Mouse (Mus musculus) olfactory bulb, adult 2 months (tissue): Measurements from ENCODE around the gene Pcnx3. TPM values are rescaled to one million over a fixed set of nuclear protein-coding genes. Genes with fewer than 3 reads are reported as not detected.
"Not testable (repeated sequence)": the region's sequence is repeated elsewhere in the genome, so short reads cannot be mapped to it uniquely, and the experiment has no call there.

ENCODE experiments used
- H3K27ac ChIP-seq: fragments of 200-500 bp; 2 replicates; pipeline ENCODE4 v1.5.1; 2012; ENCODE audit warnings: low read depth, low read length; ENCODE audit not compliant: insufficient read depth
- H3K4me1 ChIP-seq: fragments of 200-500 bp; 2 replicates; pipeline ENCODE4 v1.6.1; 2012; ENCODE audit warnings: low read length; ENCODE audit not compliant: control insufficient read depth, insufficient read depth
- H3K4me3 ChIP-seq: fragments of 200-500 bp; 2 replicates; pipeline ENCODE4 v1.5.1; 2012; ENCODE audit warnings: mild to moderate bottlenecking, low read depth, low read length, moderate library complexity; ENCODE audit not compliant: insufficient read depth
- CTCF ChIP-seq: fragments of 200-500 bp; IDR thresholded peaks from 2 replicates; pipeline ENCODE4 v1.5.1; 2012; ENCODE audit warnings: low read depth, mild to moderate bottlenecking, low read length, moderate library complexity; ENCODE audit not compliant: insufficient read depth
- POLR2A ChIP-seq: fragments of 200-500 bp; IDR thresholded peaks from 2 replicates; pipeline ENCODE4 v1.6.1; 2012; ENCODE audit warnings: mild to moderate bottlenecking, low read depth, low read length, moderate library complexity; ENCODE audit not compliant: insufficient read depth
- WGBS: fragments of 180-500 bp; shearing (Covaris S2); methylation state at CpG from one replicate; pipeline ENCODE4 v1.1.7; 2018; 5-methylcytosine and 5-hydroxymethylcytosine counted together
- polyA plus RNA-seq: library from polyadenylated mRNA; stranded (reverse); fragments of >200 nt; gene quantifications from 2 replicates; pipeline ENCODE4 v1.2.4, GENCODE M21; 2012; ENCODE audit warnings: low replicate concordance; ENCODE audit not compliant: missing spikeins, insufficient read depth, insufficient read length

Pcnx3 gene
- polyA plus RNA-seq, 1 experiment = not detected

DNA sequence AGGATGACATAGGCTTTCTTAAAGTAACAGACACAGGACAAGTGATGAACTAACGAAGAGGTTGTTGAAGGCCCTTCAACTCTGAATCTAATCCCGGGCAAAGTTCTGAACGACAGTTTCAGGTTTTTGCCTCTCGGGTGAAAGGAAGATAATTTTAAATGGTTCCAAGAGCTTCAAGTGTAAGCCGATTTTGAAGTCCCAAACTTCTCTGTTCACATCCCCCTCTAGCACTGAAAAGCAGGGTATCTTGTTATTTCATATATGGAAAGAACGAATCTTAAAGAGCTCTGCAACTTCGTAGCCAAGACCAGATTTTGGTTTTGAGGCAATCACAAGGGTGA lies 350 bp upstream of the Pcnx3 start:
- peaks cover 47% of the 10 kb centered on the region for H3K4me1 ChIP-seq
- H3K4me3 ChIP-seq = peak overlapping the region; percentile 87
- under 1% methylated on average over 7 of the region's 7 CpGs for WGBS
- peak overlapping the region; percentile 68 for H3K27ac ChIP-seq
- TF ChIP-seq CTCF (no peak), POLR2A (no peak)

DNA sequence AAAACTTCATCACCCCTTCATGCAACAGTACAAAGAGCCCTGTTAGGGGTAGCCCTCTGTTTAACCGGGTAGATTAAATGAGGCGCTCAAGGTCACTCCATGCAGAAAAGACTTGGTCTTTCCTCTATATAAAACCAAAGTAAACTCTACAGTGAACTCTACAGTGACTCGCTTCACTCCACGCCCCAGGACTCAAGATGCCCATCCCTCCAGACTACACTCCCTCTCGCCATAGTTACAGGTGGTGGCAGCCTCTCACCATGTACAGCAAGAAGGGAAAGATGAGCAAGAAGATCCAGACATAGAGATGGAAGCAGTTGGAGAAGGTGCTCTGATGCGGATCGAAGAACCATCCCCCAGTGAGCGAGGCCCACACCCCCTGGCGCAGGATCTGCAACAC lies 970 bp downstream of the Pcnx3 start:
- peaks cover 35% of the 10 kb centered on the region for H3K4me1 ChIP-seq
- WGBS = 17% methylated on average over 9 of the region's 9 CpGs
- peak overlapping the region; percentile 59 for H3K4me3 ChIP-seq
- no peak overlapping the region for H3K27ac ChIP-seq
- TF ChIP-seq POLR2A = no peak
- no peak for TF ChIP-seq CTCF

DNA sequence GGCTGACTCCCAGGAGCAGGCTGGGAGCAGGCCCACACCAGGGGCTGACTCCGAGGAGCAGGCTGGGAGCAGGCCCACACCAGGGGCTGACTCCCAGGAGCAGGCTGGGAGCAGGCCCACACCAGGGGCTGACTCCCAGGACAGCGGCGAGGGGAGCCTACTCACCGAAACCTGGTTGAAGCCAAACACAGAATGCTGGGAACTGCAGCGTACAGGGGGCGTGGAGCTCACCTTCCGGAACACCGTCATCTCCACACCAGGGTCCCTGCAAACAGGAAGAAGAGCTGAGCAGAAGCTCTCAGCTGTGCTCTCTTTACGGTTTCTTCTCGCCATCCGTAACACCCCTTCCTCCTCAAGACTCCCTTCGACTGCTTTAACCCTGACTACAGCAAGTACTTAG lies 1.8 kb downstream of the Pcnx3 start:
- not testable (repeated sequence) for H3K27ac ChIP-seq, H3K4me3 ChIP-seq
- H3K4me1 ChIP-seq = peaks cover 29% of the 10 kb centered on the region
- 94% methylated on average over 12 of the region's 12 CpGs for WGBS

DNA sequence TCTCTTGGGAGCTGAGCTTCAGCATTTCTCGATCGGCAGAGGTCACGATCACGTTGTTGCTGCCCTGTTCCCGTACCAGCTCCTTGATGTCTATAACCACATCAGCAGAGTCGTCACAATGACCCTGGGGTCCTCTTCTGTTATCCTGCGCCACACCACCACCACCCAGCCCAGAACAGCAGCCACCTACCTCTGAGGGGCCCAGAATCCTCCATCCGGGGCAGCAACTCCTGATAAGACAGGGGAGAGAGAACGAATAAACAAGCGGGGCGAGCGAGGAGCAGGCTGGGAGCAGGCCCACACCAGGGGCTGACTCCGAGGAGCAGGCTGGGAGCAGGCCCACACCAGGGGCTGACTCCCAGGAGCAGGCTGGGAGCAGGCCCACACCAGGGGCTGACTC lies 2.3 kb downstream of the Pcnx3 start:
- TF ChIP-seq POLR2A = no peak
- TF ChIP-seq CTCF = no peak
- H3K27ac ChIP-seq = no peak overlapping the region
- 88% methylated on average over 13 of the region's 13 CpGs for WGBS
- peaks cover 24% of the 10 kb centered on the region for H3K4me1 ChIP-seq
- no peak overlapping the region for H3K4me3 ChIP-seq

DNA sequence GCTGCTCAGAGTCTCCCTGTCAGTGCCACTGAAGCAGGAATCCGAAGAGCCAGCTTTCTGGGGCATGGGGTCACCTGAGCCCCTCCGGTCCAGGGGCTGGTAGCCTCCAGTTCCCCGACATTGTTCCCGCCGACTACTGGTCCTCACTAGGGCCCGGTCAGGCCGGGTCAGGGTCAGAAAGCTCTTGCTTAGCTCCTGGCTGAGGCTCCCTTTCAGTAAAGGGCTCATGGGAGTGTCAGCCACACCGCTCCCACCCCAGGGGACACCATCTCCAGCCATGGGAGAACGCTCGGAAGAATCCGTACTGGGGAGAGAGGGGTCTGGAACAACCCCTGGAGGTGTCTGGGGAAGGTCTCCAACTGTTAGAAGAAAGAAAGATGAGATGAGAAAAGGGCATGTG lies 2.8 kb downstream of the Pcnx3 start:
- WGBS = 96% methylated on average over 11 of the region's 11 CpGs
- Histone ChIP-seq H3K4me3 (no peak overlapping the region), H3K27ac (no peak overlapping the region), H3K4me1 (peaks cover 18% of the 10 kb centered on the region)
- TF ChIP-seq CTCF (no peak), POLR2A (no peak)

DNA sequence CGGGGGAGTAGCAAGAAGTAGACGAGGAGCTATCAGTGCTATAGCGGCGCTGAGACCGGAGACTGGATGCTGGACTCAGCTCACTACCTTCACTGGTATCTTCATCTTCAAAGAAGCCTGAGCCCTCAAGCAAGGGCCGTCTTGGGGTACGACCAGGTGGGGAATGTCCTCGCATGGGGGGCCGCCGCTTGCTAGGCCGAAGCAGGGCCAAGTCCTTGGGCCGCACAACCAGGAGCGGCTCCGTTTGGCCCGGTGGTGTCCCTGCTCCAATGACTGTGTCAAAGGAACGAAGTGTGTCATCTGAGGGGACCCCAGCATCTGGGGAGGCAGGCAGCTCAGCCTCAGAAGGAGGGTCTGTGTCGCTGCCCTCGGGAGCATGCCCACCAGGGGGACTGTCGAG lies 3.3 kb downstream of the Pcnx3 start:
- WGBS = 96% methylated on average over 19 of the region's 19 CpGs

DNA sequence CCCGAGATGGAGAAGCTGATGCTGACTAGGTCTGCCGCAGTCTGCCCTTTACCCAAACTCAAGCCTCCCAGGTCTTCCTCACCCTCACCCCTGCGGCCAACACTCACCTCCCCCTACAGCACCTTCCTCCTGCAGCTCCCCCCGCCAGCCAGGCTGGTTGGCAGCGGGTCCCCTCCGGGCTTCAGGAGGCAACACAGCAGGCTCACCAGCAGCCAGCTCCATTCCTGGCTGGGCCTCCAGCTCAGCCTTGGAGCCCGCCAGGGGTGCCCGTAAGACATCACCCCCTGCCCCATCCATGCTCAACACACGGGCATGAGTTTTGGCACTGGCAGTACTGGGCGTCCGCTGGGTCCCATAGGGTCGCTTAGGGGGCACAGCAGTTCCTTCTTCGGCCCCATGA lies 3.7 kb downstream of the Pcnx3 start:
- Histone ChIP-seq H3K4me1 (peaks cover 9% of the 10 kb centered on the region), H3K27ac (no peak overlapping the region), H3K4me3 (no peak overlapping the region)
- no peak for TF ChIP-seq CTCF
- no peak for TF ChIP-seq POLR2A
- 88% methylated on average over 13 of the region's 13 CpGs for WGBS

More for the DNA sequence above, 3.3 kb downstream of the Pcnx3 start:
- Histone ChIP-seq H3K27ac (no peak overlapping the region), H3K4me3 (no peak overlapping the region), H3K4me1 (peaks cover 14% of the 10 kb centered on the region)
- no peak for TF ChIP-seq POLR2A
- TF ChIP-seq CTCF = no peak

DNA sequence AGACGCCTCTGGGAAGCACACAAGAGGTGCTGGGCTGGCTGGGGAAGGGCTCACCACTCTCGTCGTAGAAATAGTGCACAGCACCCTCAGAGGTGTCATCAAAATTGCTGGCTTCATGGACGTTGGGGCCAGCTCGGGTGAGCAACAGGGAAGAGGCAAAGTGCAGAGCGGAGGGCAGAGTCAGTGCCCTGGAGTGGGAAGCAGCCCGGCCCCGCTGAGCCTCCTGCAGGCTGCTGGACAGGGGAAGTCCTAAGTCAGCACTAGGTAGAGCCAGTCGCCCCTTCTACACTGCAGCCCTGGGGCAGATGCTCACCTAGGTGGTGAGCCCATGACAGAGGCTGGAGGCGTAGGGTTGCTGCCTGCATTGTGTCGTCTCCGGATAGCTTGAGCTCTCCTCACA lies 4.5 kb downstream of the Pcnx3 start:
- Histone ChIP-seq H3K4me3 (no peak overlapping the region), H3K4me1 (peaks cover 9% of the 10 kb centered on the region), H3K27ac (no peak overlapping the region)
- no peak for TF ChIP-seq POLR2A
- TF ChIP-seq CTCF = no peak
- WGBS = 93% methylated on average over 12 of the region's 12 CpGs

DNA sequence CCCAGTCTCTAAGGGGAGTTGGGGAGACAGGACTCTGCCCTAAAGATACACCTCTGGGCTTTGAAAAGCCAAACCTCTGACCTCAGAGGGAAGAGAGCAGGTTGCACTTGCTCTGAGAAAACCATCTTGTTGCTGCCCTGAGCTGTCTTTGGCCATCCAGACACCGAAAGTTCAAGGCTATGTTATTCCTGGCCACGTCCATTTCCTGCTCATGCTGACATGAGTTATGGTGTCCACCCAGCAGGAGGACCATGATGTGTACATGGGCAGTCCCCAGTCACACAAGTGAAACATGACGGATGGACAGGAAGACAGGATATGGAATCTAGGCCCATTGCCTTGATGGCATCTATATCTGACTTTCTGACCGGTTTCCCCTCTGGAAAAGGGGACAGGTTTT lies 8.3 kb downstream of the Pcnx3 start:
- Histone ChIP-seq H3K27ac (no peak overlapping the region), H3K4me1 (no peaks in the 10 kb centered on the region), H3K4me3 (no peak overlapping the region)
- 91% methylated on average over 4 of the region's 4 CpGs for WGBS
- TF ChIP-seq POLR2A (no peak), CTCF (no peak)

DNA sequence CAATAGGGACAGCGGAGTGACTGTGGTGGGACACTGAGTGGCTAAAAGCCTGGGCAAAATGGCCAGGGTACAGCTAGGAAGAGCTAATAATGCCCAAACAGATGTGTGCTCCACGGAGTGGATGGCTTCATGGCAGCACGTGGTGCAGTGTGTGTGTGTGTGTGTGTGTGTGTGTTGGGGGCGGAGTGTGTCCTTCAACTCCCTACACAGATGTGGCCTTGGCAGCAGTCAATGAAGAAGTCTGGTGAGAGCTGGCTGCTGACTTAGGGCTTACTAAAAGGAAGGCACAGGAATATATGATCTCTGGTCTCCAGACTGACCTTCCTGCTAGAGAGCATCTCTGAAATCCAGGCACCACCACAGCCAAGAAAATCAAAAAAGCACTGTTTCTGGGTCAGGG lies 20.3 kb downstream of the Pcnx3 start:
- Histone ChIP-seq H3K4me1 (peaks cover 4% of the 10 kb centered on the region; the same call in 1 of the 2 replicates), H3K27ac (no peak overlapping the region), H3K4me3 (no peak overlapping the region)
- TF ChIP-seq POLR2A (no peak), CTCF (no peak)
- 84% methylated on average over 4 of the region's 4 CpGs for WGBS
